Comparison of ENCODE assay signal across 8 mouse cellular contexts in genomic region chr11:62788935-62789616, GRCm38 (mm10). TPM values are rescaled to one million over a fixed set of nuclear protein-coding genes. Genes with fewer than 3 reads are reported as not detected.
DNase-seq lines count a peak whose midpoint lies in the region; ATAC-seq and TF ChIP-seq lines count a peak whose summit lies in the region.

TSS of gene Zfp286 (minus strand) at chr11:62789462.

- H3K4me1 ChIP-seq in intestine, postnatal 0 days (replicated peaks; ENCODE audit: control insufficient read depth, insufficient read depth, low read length): 0 out of 2 replicates have a peak, but pooled peaks cover 4% of the 10 kb centered on the region

- no peaks in the 10 kb centered on the region for H3K9me3 ChIP-seq in intestine, postnatal 0 days (ENCODE audit: control insufficient read depth)

- no peaks in the 10 kb centered on the region for H3K27me3 ChIP-seq in intestine, postnatal 0 days (replicated peaks; ENCODE audit: control insufficient read depth, insufficient read depth, low read length)

- peak within 1 kb of the TSS; percentile 44 for H3K4me3 ChIP-seq in intestine, postnatal 0 days (ENCODE audit: low read depth, low read length)

- peak; percentile 88 for DNase-seq in adrenal gland, postnatal 14 days
- DNase-seq in embryo, embryonic 9.5 days (ENCODE audit: extremely low spot score): peak; percentile 91
- DNase-seq in heart, adult 11 months: peak; percentile 98
- peak; percentile 88 to 91 for DNase-seq in left cerebral cortex, postnatal 36 days (ENCODE audit: low spot score in 2 of 2)
- DNase-seq in mesoderm, embryonic 11.5 days (ENCODE audit: low read depth, low spot score): peak; percentile 96
- DNase-seq in right cerebral cortex, postnatal 25 days: peak; percentile 92
- DNase-seq in urinary bladder, postnatal 25 days (ENCODE audit: low spot score): peak; percentile 66

- no peaks in the 10 kb centered on the region; the same call in none of the 2 replicates for H3K36me3 ChIP-seq in intestine, postnatal 0 days (ENCODE audit: control insufficient read depth, insufficient read depth)

- no peak within 1 kb of the TSS for H3K27ac ChIP-seq in intestine, postnatal 0 days (ENCODE audit: low read depth, low read length)

- peak within 1 kb of the TSS; percentile 77 for H3K4me2 ChIP-seq in intestine, postnatal 0 days (replicated peaks; ENCODE audit: low read depth)

- 0 out of 2 replicates have a peak within 1 kb of the TSS, but pooled peaks have one; percentile 37 for H3K9ac ChIP-seq in intestine, postnatal 0 days (ENCODE audit: low read depth, low read length)

- no peak for TF ChIP-seq CTCF in intestine, postnatal 0 days (IDR thresholded peaks at IDR 0.05; ENCODE audit: low read depth)

- 6% methylated on average over 34 of the region's 34 CpGs for WGBS in intestine, postnatal 0 days

- intact Hi-C loops in left cerebral cortex, postnatal 36 days (cut with DNase I): loop anchor here (1.0 kb wide), 1 partner anchor 90 kb away; the partner anchor contains the start of gene Tvp23b

- ATAC-seq in intestine, postnatal 0 days: peak; percentile 74

RNA-seq across cellular contexts. Expression of gene Zfp286, which starts in this region (rescaled TPM):
- total RNA-seq in adrenal gland, postnatal 14 days (2021): 3.1 and 3.4 TPM in 2 replicates
- polyA plus RNA-seq in intestine, postnatal 0 days (2015; fragmentation: Nextera tagmentation; extraction: Ambion mirVana): 4.2 and 4.3 TPM in 2 replicates
- total RNA-seq in left cerebral cortex, postnatal 36 days (2021): 10 to 100 TPM; 19.8 to 27.2 TPM
